Mouse (Mus musculus): ENCODE measurements around the gene Klf13. TPM values are rescaled to one million over a fixed set of nuclear protein-coding genes. Genes with fewer than 3 reads are reported as not detected.

Gene Klf13
- total RNA-seq, 2 experiments from 2014 or later: 202 to 217 TPM

Other genes with a start within 250 kb of the Klf13 start
- gene E030018B13Rik, start 22.1 kb downstream of the Klf13 start, total RNA-seq (2021): not detected
- gene Trpm1, start 214.9 kb upstream of the Klf13 start, total RNA-seq (2021): not detected

Data from layer of hippocampus, adult 18-20 months (tissue).